In the genomic region with DNA sequence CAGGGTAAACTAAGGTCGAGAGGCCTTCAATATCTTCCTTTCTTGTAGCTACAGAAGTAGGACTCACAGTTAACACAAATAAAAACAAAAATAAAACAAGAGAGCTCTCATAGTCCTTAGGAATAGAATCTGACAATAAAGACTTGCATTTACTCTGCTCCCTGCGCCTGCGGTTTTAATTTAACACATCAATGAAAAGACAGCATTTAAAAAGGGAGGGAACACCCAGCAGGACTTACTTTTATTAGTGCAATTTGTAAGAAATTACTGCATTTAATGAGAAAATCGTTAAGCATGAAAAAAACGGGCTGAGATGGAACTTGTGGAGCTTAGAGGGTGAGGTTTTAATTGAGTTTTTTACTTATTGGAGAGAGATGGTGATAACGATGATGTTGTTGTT, we compare ENCODE assay signal across 22 mouse cellular contexts.
"Had no signal": no experiment of that assay in that cellular context is flagged by ENCODE, and none has a peak within 500 bp of the region (broad histone marks: within the 10 kb centered on the region; RNA-seq: fewer than 3 reads in every experiment).

No protein-coding gene starts in this region.

- H3K9me3 ChIP-seq: limb, embryonic 12.5 days; limb, embryonic 15.5 days; midbrain, embryonic 13.5 days; neural tube, embryonic 12.5 days had no signal

- H3K4me3 ChIP-seq: limb, embryonic 12.5 days; limb, embryonic 15.5 days; midbrain, embryonic 13.5 days; neural tube, embryonic 12.5 days had no signal

- H3K4me1 ChIP-seq: midbrain, embryonic 13.5 days; neural tube, embryonic 12.5 days had no signal

- H3K4me2 ChIP-seq: limb, embryonic 12.5 days; limb, embryonic 15.5 days; liver, embryonic 11.5 days; lung, embryonic 14.5 days; midbrain, embryonic 13.5 days; neural tube, embryonic 12.5 days had no signal

- ATAC-seq: liver, postnatal 0 days; lung, postnatal 0 days; midbrain, embryonic 13.5 days; midbrain, embryonic 16.5 days had no signal

- H3K27ac ChIP-seq: limb, embryonic 12.5 days; limb, embryonic 15.5 days; liver, embryonic 14.5 days; macrophage; midbrain, embryonic 13.5 days; neural tube, embryonic 12.5 days; stomach, postnatal 0 days had no signal

- H3K9ac ChIP-seq: limb, embryonic 12.5 days; limb, embryonic 15.5 days; liver, embryonic 14.5 days; liver, postnatal 0 days; lung, embryonic 14.5 days; midbrain, embryonic 13.5 days; neural tube, embryonic 12.5 days had no signal

- H3K36me3 ChIP-seq: neural tube, embryonic 12.5 days had no signal

- H3K27me3 ChIP-seq: limb, embryonic 12.5 days; limb, embryonic 15.5 days; midbrain, embryonic 13.5 days; neural tube, embryonic 12.5 days had no signal

- DNase-seq: kidney, adult 9 months; kidney, postnatal 14 days; kidney, postnatal 4 days; left cerebral cortex, postnatal 4 days; liver, postnatal 0 days; lung, embryonic 14.5 days; right cerebral cortex, adult 18-20 months; right cerebral cortex, postnatal 14 days; right cerebral cortex, postnatal 4 days; thymus, adult 2 months; thymus, postnatal 14 days; thymus, postnatal 4 days had no signal
